Mouse (Mus musculus): ENCODE data around the gene Tdp2. TPM values are rescaled to one million over a fixed set of nuclear protein-coding genes. Genes with fewer than 3 reads are reported as not detected.
"Not testable (repeated sequence)": the region's sequence is repeated elsewhere in the genome, so short reads cannot be mapped to it uniquely, and the experiment has no call there.

The Tdp2 gene
- total RNA-seq, 1 experiment from 2014 or later: 80.8 TPM

GRCm38 (mm10) chr13:24816125-24817092, 15.1 kb upstream of the Tdp2 start:
- 0 out of 4 replicates have a peak, but pooled peaks of 1 of the 2 experiments have one; percentile 9 for ATAC-seq (replicated peaks in 1 of 2; ENCODE audit: insufficient read depth in 1 of 2, low FRiP score in 2 of 2, low TSS enrichment in 1 of 2, low read depth in 1 of 2, poor library complexity in 2 of 2, severe bottlenecking in 2 of 2)

- ATAC-seq (replicated peaks in 1 of 2; ENCODE audit: insufficient read depth in 1 of 2, low FRiP score in 2 of 2, low TSS enrichment in 1 of 2, low read depth in 1 of 2, poor library complexity in 2 of 2, severe bottlenecking in 2 of 2): no peak
Observed at GRCm38 (mm10) chr13:24819931-24820330, 11.5 kb upstream of the Tdp2 start.

- ATAC-seq (replicated peaks in 1 of 2; ENCODE audit: insufficient read depth in 1 of 2, low FRiP score in 2 of 2, low TSS enrichment in 1 of 2, low read depth in 1 of 2, poor library complexity in 2 of 2, severe bottlenecking in 2 of 2): no peak
Observed at GRCm38 (mm10) chr13:24822663-24823343, 8.7 kb upstream of the Tdp2 start.

GRCm38 (mm10) chr13:24824647-24825046, 6.8 kb upstream of the Tdp2 start:
- ATAC-seq (replicated peaks in 1 of 2; ENCODE audit: insufficient read depth in 1 of 2, low FRiP score in 2 of 2, low TSS enrichment in 1 of 2, low read depth in 1 of 2, poor library complexity in 2 of 2, severe bottlenecking in 2 of 2): no peak

GRCm38 (mm10) chr13:24825587-24825986, 5.9 kb upstream of the Tdp2 start:
- no peak for ATAC-seq (replicated peaks in 1 of 2; ENCODE audit: insufficient read depth in 1 of 2, low FRiP score in 2 of 2, low TSS enrichment in 1 of 2, low read depth in 1 of 2, poor library complexity in 2 of 2, severe bottlenecking in 2 of 2)

- no peak for ATAC-seq (replicated peaks in 1 of 2; ENCODE audit: insufficient read depth in 1 of 2, low FRiP score in 2 of 2, low TSS enrichment in 1 of 2, low read depth in 1 of 2, poor library complexity in 2 of 2, severe bottlenecking in 2 of 2)
Observed at GRCm38 (mm10) chr13:24826116-24826515, 5.4 kb upstream of the Tdp2 start.

- ATAC-seq (replicated peaks in 1 of 2; ENCODE audit: insufficient read depth in 1 of 2, low FRiP score in 2 of 2, low TSS enrichment in 1 of 2, low read depth in 1 of 2, poor library complexity in 2 of 2, severe bottlenecking in 2 of 2): peak; percentile 15 to 30; a peak in 3 of 4 replicates
Observed at GRCm38 (mm10) chr13:24830756-24831352, 625 bp upstream of the Tdp2 start.

- no peak for ATAC-seq (replicated peaks in 1 of 2; ENCODE audit: insufficient read depth in 1 of 2, low FRiP score in 2 of 2, low TSS enrichment in 1 of 2, low read depth in 1 of 2, poor library complexity in 2 of 2, severe bottlenecking in 2 of 2)
Observed at GRCm38 (mm10) chr13:24832131-24832810, 792 bp downstream of the Tdp2 start.

- ATAC-seq (replicated peaks in 1 of 2; ENCODE audit: insufficient read depth in 1 of 2, low FRiP score in 2 of 2, low TSS enrichment in 1 of 2, low read depth in 1 of 2, poor library complexity in 2 of 2, severe bottlenecking in 2 of 2): no peak
Observed at GRCm38 (mm10) chr13:24832811-24833155, 1.3 kb downstream of the Tdp2 start.

- ATAC-seq (replicated peaks in 1 of 2; ENCODE audit: insufficient read depth in 1 of 2, low FRiP score in 2 of 2, low TSS enrichment in 1 of 2, low read depth in 1 of 2, poor library complexity in 2 of 2, severe bottlenecking in 2 of 2): not testable (repeated sequence)
Observed at GRCm38 (mm10) chr13:24837765-24838164, 6.3 kb downstream of the Tdp2 start.

GRCm38 (mm10) chr13:24839831-24840230, 8.4 kb downstream of the Tdp2 start:
- no peak for ATAC-seq (replicated peaks in 1 of 2; ENCODE audit: insufficient read depth in 1 of 2, low FRiP score in 2 of 2, low TSS enrichment in 1 of 2, low read depth in 1 of 2, poor library complexity in 2 of 2, severe bottlenecking in 2 of 2)

- ATAC-seq (replicated peaks in 1 of 2; ENCODE audit: insufficient read depth in 1 of 2, low FRiP score in 2 of 2, low TSS enrichment in 1 of 2, low read depth in 1 of 2, poor library complexity in 2 of 2, severe bottlenecking in 2 of 2): no peak
Observed at GRCm38 (mm10) chr13:24841702-24842101, 10.2 kb downstream of the Tdp2 start.

- peak; percentile 75 to 80 for ATAC-seq (replicated peaks in 1 of 2; ENCODE audit: insufficient read depth in 1 of 2, low FRiP score in 2 of 2, low TSS enrichment in 1 of 2, low read depth in 1 of 2, poor library complexity in 2 of 2, severe bottlenecking in 2 of 2)
Observed at GRCm38 (mm10) chr13:24844983-24845955, 13.8 kb downstream of the Tdp2 start, which contains the start of gene D130043K22Rik. D130043K22Rik (plus strand) TSS chr13:24845135.

GRCm38 (mm10) chr13:24849318-24849717, 17.8 kb downstream of the Tdp2 start:
- no peak for ATAC-seq (replicated peaks in 1 of 2; ENCODE audit: insufficient read depth in 1 of 2, low FRiP score in 2 of 2, low TSS enrichment in 1 of 2, low read depth in 1 of 2, poor library complexity in 2 of 2, severe bottlenecking in 2 of 2)

- ATAC-seq (replicated peaks in 1 of 2; ENCODE audit: insufficient read depth in 1 of 2, low FRiP score in 2 of 2, low TSS enrichment in 1 of 2, low read depth in 1 of 2, poor library complexity in 2 of 2, severe bottlenecking in 2 of 2): no peak
Observed at GRCm38 (mm10) chr13:24851989-24852388, 20.5 kb downstream of the Tdp2 start.

GRCm38 (mm10) chr13:24852570-24852969, 21.1 kb downstream of the Tdp2 start:
- no peak for ATAC-seq (replicated peaks in 1 of 2; ENCODE audit: insufficient read depth in 1 of 2, low FRiP score in 2 of 2, low TSS enrichment in 1 of 2, low read depth in 1 of 2, poor library complexity in 2 of 2, severe bottlenecking in 2 of 2)

Data from hematopoietic stem cell, adult 5-6 weeks (primary cell).